Mouse (Mus musculus): ENCODE measurements at regions not wholly inside any gene's neighbourhood (a gene's known extent, or its start where the extent isn't known, plus 50 kb on each side); places are given as distances from the start of the nearest gene placed in this dataset.
"Not testable (repeated sequence)": the region's sequence is repeated elsewhere in the genome, so short reads cannot be mapped to it uniquely, and the experiment has no call there.

DNA sequence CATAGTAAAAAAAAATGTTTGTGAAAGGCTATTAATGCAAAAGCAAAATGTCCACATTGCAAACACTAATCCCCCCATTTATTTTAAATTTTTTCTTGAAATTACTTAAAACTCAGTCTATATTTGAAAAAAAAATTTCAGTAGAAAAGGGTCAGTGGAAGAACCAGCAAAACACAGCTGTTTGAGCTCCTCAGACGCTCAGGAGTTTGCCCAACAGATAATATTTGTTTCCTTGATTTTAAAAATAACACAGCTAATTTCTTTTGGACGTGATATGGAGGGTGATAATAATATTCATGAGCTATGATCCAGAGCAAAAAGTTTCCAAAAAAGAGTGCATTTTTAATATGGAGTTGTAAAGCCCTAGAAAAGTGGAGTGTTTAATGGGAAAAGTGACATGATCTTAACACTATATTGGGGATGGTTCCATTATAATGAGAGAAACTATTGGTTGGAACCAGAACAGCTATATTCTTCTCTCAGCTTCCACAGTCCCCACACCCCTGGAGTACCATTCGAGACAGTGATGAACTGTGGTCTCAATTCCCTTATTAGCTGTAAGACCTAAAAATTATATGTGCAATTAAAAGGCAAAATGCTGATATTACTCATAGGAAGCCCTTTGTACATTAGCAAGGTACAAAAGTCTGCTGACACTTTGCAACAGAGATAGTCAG, 209.0 kb upstream of the Rnf219 start:
- no peak overlapping the region for H3K4me3 ChIP-seq
- WGBS = 73% methylated on average over 3 of the region's 3 CpGs

DNA sequence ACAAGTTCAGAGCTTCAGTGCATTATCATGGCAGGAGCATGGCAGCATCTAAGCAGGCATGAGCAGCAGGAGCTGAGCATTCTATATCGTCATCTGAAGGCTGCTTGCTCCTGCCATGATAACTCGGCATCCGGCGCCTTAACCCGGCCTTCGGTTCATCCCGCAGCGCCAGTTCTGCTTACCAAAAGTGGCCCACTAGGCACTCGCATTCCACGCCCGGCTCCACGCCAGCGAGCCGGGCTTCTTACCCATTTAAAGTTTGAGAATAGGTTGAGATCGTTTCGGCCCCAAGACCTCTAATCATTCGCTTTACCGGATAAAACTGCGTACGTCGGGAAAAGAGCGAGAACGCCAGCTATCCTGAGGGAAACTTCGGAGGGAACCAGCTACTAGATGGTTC, 193.2 kb upstream of the Rnf219 start:
- H3K9me3 ChIP-seq; H3K27ac ChIP-seq (replicated peaks); H3K4me2 ChIP-seq (replicated peaks); ATAC-seq (replicated peaks); H3K4me3 ChIP-seq; H3K9ac ChIP-seq (replicated peaks); H3K36me3 ChIP-seq; H3K27me3 ChIP-seq; H3K4me1 ChIP-seq: not testable (repeated sequence)
- 92% methylated on average over 24 of the region's 24 CpGs for WGBS

More for the DNA sequence above, 209.0 kb upstream of the Rnf219 start:
- no peaks in the 10 kb centered on the region for H3K27me3 ChIP-seq
- no peak overlapping the region for H3K4me2 ChIP-seq (replicated peaks)
- H3K4me1 ChIP-seq = no peaks in the 10 kb centered on the region
- H3K36me3 ChIP-seq = no peaks in the 10 kb centered on the region
- H3K9me3 ChIP-seq = no peaks in the 10 kb centered on the region
- no peak for ATAC-seq (replicated peaks)
- H3K27ac ChIP-seq (replicated peaks) = no peak overlapping the region
- no peak overlapping the region for H3K9ac ChIP-seq (replicated peaks)

DNA sequence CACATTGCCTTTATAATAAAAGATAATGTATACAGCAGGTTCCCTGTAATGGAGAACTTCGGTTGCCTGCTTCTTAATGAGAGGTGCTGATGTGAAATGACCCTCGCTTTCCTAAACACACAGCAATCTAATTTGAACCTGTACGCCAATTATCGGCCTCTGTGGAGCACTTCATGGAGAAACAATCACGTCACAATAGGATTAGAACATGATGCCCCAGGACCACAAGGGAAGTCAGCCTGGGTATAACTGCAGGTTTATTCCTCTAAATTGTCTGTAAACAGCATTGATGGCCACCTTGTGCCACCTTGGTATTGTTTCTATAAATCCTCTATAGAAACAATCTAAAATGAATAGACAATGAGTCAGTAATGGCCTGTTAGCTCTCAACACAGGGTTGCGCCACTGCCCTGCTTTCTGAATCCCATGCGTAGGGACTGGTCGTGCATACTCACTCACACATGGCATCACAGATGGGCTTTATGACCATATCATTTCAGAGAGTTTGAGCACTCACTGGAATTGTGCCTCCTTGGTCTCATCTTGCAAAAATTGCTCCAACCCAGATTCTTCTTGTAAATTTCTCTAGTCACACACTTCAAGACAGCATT, 179.9 kb upstream of the Rnf219 start:
- H3K9ac ChIP-seq (replicated peaks) = no peak overlapping the region
- no peaks in the 10 kb centered on the region for H3K9me3 ChIP-seq
- 51% methylated on average over 8 of the region's 8 CpGs for WGBS
- H3K27me3 ChIP-seq = no peaks in the 10 kb centered on the region
- no peak overlapping the region for H3K4me2 ChIP-seq (replicated peaks)
- H3K4me1 ChIP-seq = no peaks in the 10 kb centered on the region
- no peak overlapping the region for H3K4me3 ChIP-seq
- no peaks in the 10 kb centered on the region for H3K36me3 ChIP-seq
- H3K27ac ChIP-seq (replicated peaks) = no peak overlapping the region
- no peak for ATAC-seq (replicated peaks)

DNA sequence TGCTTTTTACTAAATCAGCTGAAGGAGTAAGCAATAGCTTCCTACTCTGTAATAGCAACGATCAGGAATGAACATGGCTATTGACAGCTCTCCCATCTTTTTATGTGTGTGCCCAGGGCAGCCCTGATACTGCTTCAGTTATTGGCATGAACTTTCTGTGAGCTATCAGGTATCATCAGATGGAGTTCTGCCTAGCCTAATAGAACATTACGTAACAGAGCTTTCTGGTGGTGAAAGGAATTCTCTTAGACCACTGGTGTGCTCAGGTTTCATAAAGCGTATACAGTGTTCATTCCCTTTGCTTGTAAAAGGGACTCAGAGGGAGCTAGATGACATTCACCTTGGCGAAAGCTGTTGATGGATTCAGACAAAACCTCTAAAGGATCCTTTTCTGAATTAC, 176.5 kb upstream of the Rnf219 start:
- peaks cover 4% of the 10 kb centered on the region; the same call in 1 of the 2 replicates for H3K4me1 ChIP-seq
- H3K9me3 ChIP-seq = no peaks in the 10 kb centered on the region
- no peak overlapping the region for H3K4me3 ChIP-seq
- H3K9ac ChIP-seq (replicated peaks) = no peak overlapping the region
- H3K27me3 ChIP-seq = no peaks in the 10 kb centered on the region
- 85% methylated on average over 4 of the region's 4 CpGs for WGBS
- H3K4me2 ChIP-seq (replicated peaks) = no peak overlapping the region
- no peak overlapping the region for H3K27ac ChIP-seq (replicated peaks)
- no peak for ATAC-seq (replicated peaks)
- H3K36me3 ChIP-seq = no peaks in the 10 kb centered on the region

DNA sequence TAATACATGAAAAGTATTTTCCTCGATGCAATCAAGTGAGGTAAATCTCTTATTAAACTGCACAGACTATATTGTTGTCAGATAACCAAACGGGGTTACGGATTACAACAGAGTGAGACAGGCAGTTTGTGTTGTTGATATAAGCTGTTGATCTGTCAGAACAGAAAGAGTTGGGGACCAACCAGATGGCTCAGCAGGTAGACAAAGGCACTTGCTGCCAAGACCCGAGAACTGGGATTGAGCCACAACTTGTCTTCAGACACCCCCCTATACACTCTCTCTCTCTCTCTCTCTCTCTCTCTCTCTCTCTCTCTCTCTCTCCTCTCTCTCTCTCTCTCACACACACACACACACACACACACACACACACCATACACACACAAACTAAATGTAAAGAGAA, 172.7 kb upstream of the Rnf219 start:
- Histone ChIP-seq H3K4me3 (no peak overlapping the region), H3K4me1 (peaks cover 4% of the 10 kb centered on the region; the same call in 1 of the 2 replicates), H3K27me3 (no peaks in the 10 kb centered on the region), H3K36me3 (no peaks in the 10 kb centered on the region), H3K27ac (replicated peaks) (no peak overlapping the region), H3K9ac (replicated peaks) (no peak overlapping the region), H3K4me2 (replicated peaks) (no peak overlapping the region), H3K9me3 (no peaks in the 10 kb centered on the region)
- no peak for ATAC-seq (replicated peaks)
- WGBS = 55% methylated on average over 4 of the region's 4 CpGs

DNA sequence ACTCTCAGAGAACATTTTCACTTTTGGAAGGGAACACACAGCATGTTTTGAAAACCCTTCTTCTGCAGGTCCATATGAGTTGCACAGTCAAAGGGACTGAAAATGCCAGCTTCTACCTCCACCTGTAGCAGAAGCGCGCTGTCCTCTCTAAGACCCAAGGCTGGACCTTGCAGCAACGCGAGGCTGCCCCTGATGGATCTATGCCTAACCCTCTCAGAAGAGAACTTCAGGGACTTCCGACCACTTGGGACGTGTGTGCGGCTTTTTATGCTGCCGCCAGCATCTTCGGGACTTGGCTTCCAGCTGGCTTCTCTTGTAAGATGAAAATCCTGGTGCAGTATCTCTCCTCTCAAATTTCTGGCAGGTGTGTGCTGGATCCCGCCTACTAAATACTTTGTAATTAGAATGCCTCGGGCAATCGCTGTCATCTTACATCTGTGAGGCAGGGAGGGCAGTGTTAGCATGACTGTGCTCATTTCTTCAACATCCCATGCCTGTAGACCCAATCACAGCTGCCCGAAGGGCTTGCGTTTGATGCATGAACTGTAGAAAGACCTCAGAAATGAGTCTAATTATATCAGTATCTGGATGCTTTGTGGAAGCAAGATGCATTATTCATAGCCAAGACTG, 171.8 kb upstream of the Rnf219 start:
- H3K36me3 ChIP-seq = no peaks in the 10 kb centered on the region
- H3K9me3 ChIP-seq = no peaks in the 10 kb centered on the region
- H3K4me2 ChIP-seq (replicated peaks) = no peak overlapping the region
- 0 out of 2 replicates have a peak, but pooled peaks have one; percentile 26 for ATAC-seq (replicated peaks)
- no peaks in the 10 kb centered on the region for H3K27me3 ChIP-seq
- H3K27ac ChIP-seq (replicated peaks) = no peak overlapping the region
- WGBS = 70% methylated on average over 14 of the region's 14 CpGs
- H3K9ac ChIP-seq (replicated peaks) = no peak overlapping the region
- no peak overlapping the region for H3K4me3 ChIP-seq
- peaks cover 4% of the 10 kb centered on the region; the same call in 1 of the 2 replicates for H3K4me1 ChIP-seq

DNA sequence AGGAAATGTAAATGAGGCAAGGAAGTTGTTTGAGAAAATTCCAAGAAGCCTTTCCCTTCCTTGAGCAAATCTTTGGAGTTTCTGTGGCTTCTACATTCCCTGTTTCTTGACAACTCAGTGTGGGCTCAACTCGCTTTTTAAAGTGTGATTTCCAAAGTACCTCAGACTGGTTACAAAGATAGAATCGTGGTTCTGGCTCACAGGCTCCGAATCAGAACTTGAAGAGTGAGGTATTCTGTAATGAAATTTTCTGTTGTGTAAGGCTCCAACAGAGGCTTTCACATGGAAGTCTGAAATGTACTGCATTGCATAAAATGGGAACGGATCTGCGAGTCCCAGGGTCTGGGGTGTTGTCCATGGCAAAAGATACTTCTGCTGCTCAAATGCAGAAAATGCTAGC, 170.2 kb upstream of the Rnf219 start:
- H3K9ac ChIP-seq (replicated peaks) = no peak overlapping the region
- peaks cover 4% of the 10 kb centered on the region; the same call in 1 of the 2 replicates for H3K4me1 ChIP-seq
- H3K9me3 ChIP-seq = no peaks in the 10 kb centered on the region
- no peak for ATAC-seq (replicated peaks)
- H3K27me3 ChIP-seq = no peaks in the 10 kb centered on the region
- H3K4me2 ChIP-seq (replicated peaks) = no peak overlapping the region
- 94% methylated on average over 5 of the region's 5 CpGs for WGBS
- no peaks in the 10 kb centered on the region for H3K36me3 ChIP-seq
- H3K27ac ChIP-seq (replicated peaks) = no peak overlapping the region
- no peak overlapping the region for H3K4me3 ChIP-seq

DNA sequence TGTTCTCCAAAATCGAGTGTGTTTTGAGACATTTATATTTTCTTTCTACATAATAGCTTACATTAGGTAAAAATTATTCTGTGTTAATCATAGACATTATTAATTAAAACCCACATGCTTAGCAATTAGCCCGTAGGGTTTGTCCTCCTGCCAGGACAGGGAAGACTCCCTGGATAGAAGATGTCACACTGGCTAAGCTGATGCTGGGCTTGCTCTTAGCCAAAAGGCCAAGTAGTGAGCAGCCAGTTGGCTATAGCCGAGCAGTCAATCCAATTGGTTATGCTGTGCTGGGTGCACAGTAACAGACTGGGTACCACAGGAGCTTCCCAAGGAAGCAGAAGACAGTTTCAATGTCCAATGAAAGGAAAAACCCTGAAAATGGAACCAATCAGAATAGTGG, 166.0 kb upstream of the Rnf219 start:
- 88% methylated on average over 3 of the region's 3 CpGs for WGBS
- no peak overlapping the region for H3K4me2 ChIP-seq (replicated peaks)
- no peaks in the 10 kb centered on the region for H3K36me3 ChIP-seq
- no peak for ATAC-seq (replicated peaks)
- H3K4me3 ChIP-seq = no peak overlapping the region
- H3K4me1 ChIP-seq = no peaks in the 10 kb centered on the region
- no peaks in the 10 kb centered on the region for H3K9me3 ChIP-seq
- no peak overlapping the region for H3K9ac ChIP-seq (replicated peaks)
- no peak overlapping the region for H3K27ac ChIP-seq (replicated peaks)
- H3K27me3 ChIP-seq = no peaks in the 10 kb centered on the region

DNA sequence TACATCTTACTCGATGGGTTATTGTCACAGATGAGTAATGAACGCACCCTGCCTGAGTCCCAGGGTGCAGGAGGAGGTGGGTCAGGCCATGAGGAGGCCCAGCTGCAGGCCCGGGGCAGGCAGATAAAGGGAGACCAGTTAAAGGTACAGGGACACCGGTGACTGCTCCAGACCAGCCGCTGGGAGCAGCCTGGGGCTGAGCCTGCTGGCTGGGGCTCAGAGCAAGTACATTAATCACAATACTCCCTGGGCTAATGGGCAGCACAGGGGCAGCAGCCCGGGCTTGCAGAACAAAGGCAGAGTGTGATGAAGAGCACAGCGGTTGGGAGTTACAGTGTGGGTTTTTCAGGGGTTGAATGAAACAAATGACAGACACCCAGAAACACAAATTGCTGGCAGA, 154.4 kb upstream of the Rnf219 start:
- H3K27me3 ChIP-seq = no peaks in the 10 kb centered on the region
- no peak overlapping the region for H3K27ac ChIP-seq (replicated peaks)
- H3K36me3 ChIP-seq = no peaks in the 10 kb centered on the region
- H3K4me1 ChIP-seq = peaks cover 4% of the 10 kb centered on the region; the same call in 1 of the 2 replicates
- ATAC-seq (replicated peaks) = peak; percentile 69; the same call in 1 of the 2 replicates
- no peak overlapping the region for H3K4me2 ChIP-seq (replicated peaks)
- no peaks in the 10 kb centered on the region for H3K9me3 ChIP-seq
- no peak overlapping the region for H3K4me3 ChIP-seq
- 11% methylated on average over 7 of the region's 7 CpGs for WGBS
- no peak overlapping the region for H3K9ac ChIP-seq (replicated peaks)

DNA sequence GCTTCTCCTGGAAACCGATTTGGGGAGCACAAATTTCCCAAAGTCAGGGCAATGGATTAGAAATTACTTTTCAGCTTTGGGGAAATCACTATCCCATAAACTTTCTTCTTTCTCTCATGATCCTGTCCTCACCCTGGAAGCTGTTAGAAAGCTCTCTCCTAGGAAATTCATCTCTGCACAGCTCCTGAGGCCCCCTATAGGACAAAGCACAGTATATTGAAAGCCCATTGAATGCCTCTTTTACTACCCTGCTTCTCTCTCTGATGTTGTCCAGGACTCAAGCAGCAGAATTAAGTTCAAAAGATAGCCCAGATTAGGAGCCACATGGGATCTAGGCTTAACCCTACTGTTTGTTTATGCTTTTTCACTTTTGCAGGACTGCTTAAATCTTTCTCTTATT, 139.3 kb upstream of the Rnf219 start:
- 85% methylated on average over 1 of the region's 1 CpGs for WGBS
- Histone ChIP-seq H3K9me3 (no peaks in the 10 kb centered on the region), H3K4me3 (no peak overlapping the region), H3K9ac (replicated peaks) (no peak overlapping the region), H3K27ac (replicated peaks) (no peak overlapping the region), H3K36me3 (no peaks in the 10 kb centered on the region), H3K4me1 (no peaks in the 10 kb centered on the region), H3K4me2 (replicated peaks) (no peak overlapping the region), H3K27me3 (no peaks in the 10 kb centered on the region)
- ATAC-seq (replicated peaks) = no peak

DNA sequence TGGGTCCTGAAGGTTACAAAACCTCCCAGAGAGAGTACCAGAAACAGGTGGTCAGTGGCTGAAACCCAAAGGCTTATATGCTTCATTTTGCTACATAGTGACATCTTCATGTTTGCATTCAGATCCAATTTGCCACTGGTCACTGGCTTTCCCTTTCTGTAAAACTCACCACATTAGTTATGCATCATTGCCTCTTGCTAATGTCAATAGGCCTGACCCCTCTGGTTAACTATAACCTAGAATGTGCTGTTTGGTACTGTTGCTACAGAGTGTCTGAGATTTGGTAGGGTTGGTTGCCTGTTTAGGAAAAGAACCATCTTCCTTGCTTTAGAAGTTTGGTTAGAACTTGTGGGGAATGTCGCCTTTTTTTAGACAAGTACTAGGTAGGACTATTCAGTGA, 136.3 kb upstream of the Rnf219 start:
- Histone ChIP-seq H3K9me3 (no peaks in the 10 kb centered on the region), H3K36me3 (no peaks in the 10 kb centered on the region), H3K9ac (replicated peaks) (no peak overlapping the region), H3K4me1 (no peaks in the 10 kb centered on the region), H3K27me3 (no peaks in the 10 kb centered on the region), H3K4me3 (no peak overlapping the region), H3K27ac (replicated peaks) (no peak overlapping the region), H3K4me2 (replicated peaks) (no peak overlapping the region)
- ATAC-seq (replicated peaks) = no peak
- WGBS = 96% methylated on average over 1 of the region's 1 CpGs

DNA sequence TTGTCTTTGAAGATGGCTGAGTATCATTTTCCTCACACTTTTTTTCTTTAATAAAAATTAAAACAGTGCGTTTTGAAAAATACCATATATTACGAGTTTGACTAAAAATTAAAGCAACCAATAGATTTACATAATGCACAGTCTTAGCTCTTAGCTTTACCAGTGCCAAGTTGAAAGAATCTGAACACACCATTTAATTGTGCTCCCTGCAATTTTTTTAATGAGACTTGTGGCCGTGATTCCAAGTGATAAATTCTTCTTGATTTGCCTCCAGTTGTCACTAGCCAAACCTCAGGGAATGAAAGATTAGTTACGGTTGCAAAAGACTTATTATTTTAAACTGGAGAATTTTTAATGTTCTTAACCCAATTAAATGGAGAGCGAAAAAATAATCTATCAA, 127.5 kb upstream of the Rnf219 start:
- ATAC-seq (replicated peaks) = 0 out of 2 replicates have a peak, but pooled peaks have one; percentile 38
- Histone ChIP-seq H3K9me3 (no peaks in the 10 kb centered on the region), H3K36me3 (no peaks in the 10 kb centered on the region), H3K4me2 (replicated peaks) (no peak overlapping the region), H3K4me3 (no peak overlapping the region), H3K9ac (replicated peaks) (no peak overlapping the region), H3K27ac (replicated peaks) (no peak overlapping the region), H3K4me1 (peaks cover 10% of the 10 kb centered on the region; the same call in 1 of the 2 replicates), H3K27me3 (no peaks in the 10 kb centered on the region)
- 46% methylated on average over 5 of the region's 5 CpGs for WGBS

All from forebrain, embryonic 15.5 days (tissue).